Mouse (Mus musculus): ENCODE data around the gene Ugt1a7c. TPM values are rescaled to one million over a fixed set of nuclear protein-coding genes. Genes with fewer than 3 reads are reported as not detected.
"Not testable (repeated sequence)": the region's sequence is repeated elsewhere in the genome, so short reads cannot be mapped to it uniquely, and the experiment has no call there.

The Ugt1a7c gene
- polyA plus RNA-seq, 1 experiment from 2014 or later: 0.79 TPM

DNA sequence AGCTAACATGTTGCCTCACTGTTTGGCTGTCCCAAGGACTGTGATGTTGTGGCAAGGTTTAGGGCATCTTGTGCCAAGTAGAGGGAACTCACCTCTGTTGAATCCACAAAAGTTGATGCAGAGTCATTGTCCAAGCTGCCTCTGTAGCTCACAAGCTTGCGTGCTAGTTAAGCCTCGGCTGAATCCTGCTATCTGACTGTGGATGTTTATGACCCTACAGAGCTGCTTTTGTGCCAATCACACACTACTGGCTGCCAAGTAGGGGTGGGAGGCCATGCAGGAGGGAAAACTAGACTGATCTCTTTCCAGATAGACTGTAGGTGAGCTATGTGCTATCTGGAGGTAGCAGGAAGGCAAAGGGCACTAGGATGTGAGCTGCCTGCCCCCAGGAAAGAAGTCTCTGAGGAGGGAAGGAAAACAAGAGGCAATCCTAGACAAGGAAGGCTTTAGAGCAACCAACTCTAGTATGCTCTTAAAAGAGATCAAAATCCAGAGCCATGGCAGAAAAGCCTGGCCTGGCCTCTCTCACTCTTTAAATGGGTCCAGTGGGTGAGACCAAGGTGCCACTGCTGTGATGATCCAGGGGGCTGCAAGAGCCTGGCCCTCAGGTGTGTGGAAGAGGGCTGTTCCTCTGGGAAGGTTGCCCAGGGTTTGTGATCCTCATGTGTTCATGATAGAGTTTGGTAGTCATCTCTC, 119.1 kb downstream of the Ugt1a7c start:
- 76% methylated on average over 2 of the region's 2 CpGs for WGBS

DNA sequence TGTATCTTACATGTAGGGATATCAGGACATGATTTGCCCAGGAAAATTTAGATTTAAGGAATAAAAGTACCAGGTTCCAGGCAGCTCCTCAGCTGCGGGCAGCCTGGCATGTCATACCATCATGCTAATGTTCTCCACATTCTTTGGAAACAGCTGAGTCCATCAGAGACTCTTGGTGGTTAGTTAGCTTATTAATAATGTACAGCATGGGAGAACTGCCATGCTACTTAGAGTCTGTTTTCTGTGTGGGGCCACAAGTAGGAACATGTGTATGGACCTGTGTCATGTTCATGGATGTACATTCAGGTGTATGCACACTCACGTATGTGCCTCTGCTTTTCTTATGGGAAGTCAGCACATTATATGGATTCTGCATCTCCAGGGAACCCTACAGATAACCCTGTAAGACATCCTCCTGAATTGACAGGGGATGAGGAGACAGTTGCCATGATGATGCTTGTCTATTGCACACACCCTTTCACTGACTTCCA, 119.6 kb downstream of the Ugt1a7c start:
- peak; percentile 79 for DNase-seq (ENCODE audit: low spot score)
- Histone ChIP-seq H3K4me1 (no peaks in the 10 kb centered on the region), H3K9me3 (peaks cover 61% of the 10 kb centered on the region), H3K36me3 (no peaks in the 10 kb centered on the region), H3K4me3 (no peak overlapping the region), H3K27ac (no peak overlapping the region), H3K27me3 (ENCODE audit: insufficient read depth, poor library complexity, severe bottlenecking) (no peaks in the 10 kb centered on the region)
- WGBS: 72% methylated on average over 2 of the region's 2 CpGs

More for the DNA sequence above, 119.1 kb downstream of the Ugt1a7c start:
- DNase-seq (ENCODE audit: low spot score): peak; percentile 86
- Histone ChIP-seq H3K27ac (no peak overlapping the region), H3K4me1 (no peaks in the 10 kb centered on the region), H3K4me3 (no peak overlapping the region), H3K36me3 (no peaks in the 10 kb centered on the region), H3K9me3 (peaks cover 61% of the 10 kb centered on the region), H3K27me3 (ENCODE audit: insufficient read depth, poor library complexity, severe bottlenecking) (no peaks in the 10 kb centered on the region)

DNA sequence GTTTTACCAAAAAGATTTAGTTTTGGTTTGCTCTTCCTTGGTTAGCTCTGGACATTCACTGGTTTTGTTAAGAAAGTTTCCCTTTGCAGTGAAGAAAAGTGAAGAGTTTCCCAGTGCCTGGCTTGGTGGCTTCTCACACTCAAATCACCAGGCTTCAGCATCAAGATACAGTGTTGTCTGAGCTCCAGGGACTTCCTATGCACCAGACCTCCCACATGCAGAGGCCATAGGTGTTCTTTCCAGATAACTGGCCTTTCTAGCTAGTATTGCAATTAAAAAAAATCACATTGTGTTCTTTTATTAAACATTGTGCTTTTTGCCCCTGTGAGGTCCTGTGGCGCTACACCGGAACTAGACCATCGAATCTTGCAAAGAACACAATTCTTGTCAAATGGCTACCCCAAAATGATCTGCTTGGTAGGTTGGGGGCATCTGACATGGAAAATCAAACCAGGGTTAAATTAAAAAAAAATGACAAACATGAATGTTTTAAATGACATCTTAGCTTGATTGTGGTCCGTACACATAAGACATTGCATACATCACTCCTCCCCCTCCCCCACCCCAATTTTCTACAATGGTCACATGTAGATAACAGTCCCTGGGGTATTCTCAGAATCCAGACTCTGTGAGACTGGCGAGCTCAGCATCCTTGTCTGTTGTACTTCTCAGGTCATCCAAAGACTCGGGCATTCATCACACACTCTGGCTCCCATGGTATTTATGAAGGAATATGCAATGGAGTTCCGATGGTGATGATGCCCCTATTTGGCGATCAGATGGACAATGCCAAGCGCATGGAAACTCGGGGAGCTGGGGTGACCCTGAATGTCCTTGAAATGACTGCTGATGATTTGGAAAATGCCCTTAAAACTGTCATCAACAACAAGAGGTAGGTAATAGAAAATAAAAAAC, 120.9 kb downstream of the Ugt1a7c start:
- Histone ChIP-seq H3K27me3 (ENCODE audit: insufficient read depth, poor library complexity, severe bottlenecking) (no peaks in the 10 kb centered on the region), H3K4me1 (no peaks in the 10 kb centered on the region), H3K27ac (no peak overlapping the region), H3K4me3 (no peak overlapping the region), H3K9me3 (peaks cover 61% of the 10 kb centered on the region), H3K36me3 (no peaks in the 10 kb centered on the region)
- 65% methylated on average over 10 of the region's 10 CpGs for WGBS
- peak; percentile 91 for DNase-seq (ENCODE audit: low spot score)

DNA sequence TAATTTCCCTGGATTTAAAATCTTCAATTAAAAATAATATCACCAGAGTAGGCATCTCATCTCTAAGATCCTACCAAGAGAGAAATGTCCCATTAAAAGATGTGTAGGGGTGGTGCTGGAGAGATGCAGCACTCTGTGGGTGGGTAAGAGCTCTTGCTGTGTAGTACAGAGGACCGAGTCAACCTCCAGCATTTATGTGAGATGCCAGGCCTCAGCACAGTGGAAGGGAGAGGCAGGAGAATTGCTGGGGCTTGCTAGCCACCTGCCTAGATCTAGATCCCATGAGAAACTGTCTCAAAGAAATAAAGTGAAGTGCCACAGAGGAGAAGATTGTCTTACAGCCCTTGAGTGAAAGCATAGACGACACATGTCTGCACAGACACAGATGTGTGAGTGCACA, 121.7 kb downstream of the Ugt1a7c start:
- DNase-seq (ENCODE audit: low spot score): peak; percentile 80
- WGBS: 59% methylated on average over 2 of the region's 2 CpGs
- no peak overlapping the region for H3K4me3 ChIP-seq
- H3K4me1 ChIP-seq: no peaks in the 10 kb centered on the region
- no peaks in the 10 kb centered on the region for H3K27me3 ChIP-seq (ENCODE audit: insufficient read depth, poor library complexity, severe bottlenecking)
- no peak overlapping the region for H3K27ac ChIP-seq
- peaks cover 58% of the 10 kb centered on the region for H3K9me3 ChIP-seq
- H3K36me3 ChIP-seq: no peaks in the 10 kb centered on the region

DNA sequence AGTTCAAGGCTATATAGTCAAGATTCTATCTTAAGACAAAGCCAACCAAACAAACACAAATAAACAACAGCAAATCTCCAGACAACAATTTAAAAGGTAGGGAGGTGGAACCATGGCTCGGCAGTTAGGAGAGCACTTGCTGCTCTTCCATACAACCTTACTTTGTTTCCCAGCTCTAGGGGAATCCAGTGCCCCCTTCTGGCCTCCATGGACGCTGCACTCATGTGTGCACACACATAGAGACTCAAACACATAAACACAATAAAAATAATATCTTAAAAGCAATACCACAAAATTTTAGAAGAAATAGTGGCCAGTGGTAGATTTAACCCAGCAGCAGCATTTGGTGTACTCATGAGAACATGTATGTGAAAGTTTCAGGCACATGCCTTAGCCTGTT, 122.3 kb downstream of the Ugt1a7c start:
- DNase-seq (ENCODE audit: low spot score): no peak
- peaks cover 52% of the 10 kb centered on the region for H3K9me3 ChIP-seq
- H3K4me1 ChIP-seq: no peaks in the 10 kb centered on the region
- no peaks in the 10 kb centered on the region for H3K27me3 ChIP-seq (ENCODE audit: insufficient read depth, poor library complexity, severe bottlenecking)
- WGBS: 57% methylated on average over 2 of the region's 2 CpGs
- H3K4me3 ChIP-seq: no peak overlapping the region
- no peaks in the 10 kb centered on the region for H3K36me3 ChIP-seq
- no peak overlapping the region for H3K27ac ChIP-seq

DNA sequence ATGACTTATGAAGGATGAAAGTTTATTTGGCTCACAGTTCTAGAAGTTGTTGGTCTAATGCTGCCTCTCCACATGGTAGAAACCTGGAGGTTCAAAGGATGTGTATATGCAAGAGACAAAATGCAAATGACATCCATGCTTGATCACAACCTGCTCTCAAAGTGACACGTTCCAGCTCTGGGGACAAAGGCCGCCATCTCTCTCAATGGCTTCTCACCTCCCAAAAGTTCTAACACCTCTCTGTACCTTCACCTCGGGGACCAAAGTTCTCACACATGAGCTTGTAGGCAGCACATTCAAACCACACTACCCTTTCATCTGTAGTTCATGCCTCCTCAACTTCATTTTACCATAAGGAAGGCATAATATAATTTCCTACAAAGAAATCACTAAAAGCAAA, 122.7 kb downstream of the Ugt1a7c start:
- Histone ChIP-seq H3K9me3 (peaks cover 48% of the 10 kb centered on the region), H3K27me3 (ENCODE audit: insufficient read depth, poor library complexity, severe bottlenecking) (no peaks in the 10 kb centered on the region), H3K4me1 (no peaks in the 10 kb centered on the region), H3K4me3 (no peak overlapping the region), H3K27ac (no peak overlapping the region), H3K36me3 (no peaks in the 10 kb centered on the region)
- 36% methylated on average over 3 of the region's 3 CpGs for WGBS
- DNase-seq (ENCODE audit: low spot score): no peak

DNA sequence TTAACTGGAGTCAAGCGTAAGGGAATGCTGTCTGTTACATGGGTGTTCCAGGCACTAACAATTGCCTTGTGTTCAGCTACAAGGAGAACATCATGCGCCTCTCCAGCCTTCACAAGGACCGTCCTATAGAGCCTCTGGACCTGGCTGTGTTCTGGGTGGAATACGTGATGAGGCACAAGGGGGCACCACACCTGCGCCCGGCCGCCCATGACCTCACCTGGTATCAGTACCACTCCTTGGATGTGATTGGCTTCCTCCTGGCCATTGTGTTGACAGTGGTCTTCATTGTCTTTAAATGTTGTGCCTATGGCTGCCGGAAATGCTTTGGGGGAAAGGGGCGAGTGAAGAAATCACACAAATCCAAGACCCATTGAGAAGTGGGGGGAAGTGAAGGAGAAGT, 123.2 kb downstream of the Ugt1a7c start:
- Histone ChIP-seq H3K27ac (no peak overlapping the region), H3K4me3 (no peak overlapping the region), H3K4me1 (no peaks in the 10 kb centered on the region), H3K27me3 (ENCODE audit: insufficient read depth, poor library complexity, severe bottlenecking) (no peaks in the 10 kb centered on the region), H3K9me3 (peaks cover 43% of the 10 kb centered on the region), H3K36me3 (no peaks in the 10 kb centered on the region)
- 70% methylated on average over 9 of the region's 9 CpGs for WGBS
- peak; percentile 91 for DNase-seq (ENCODE audit: low spot score)

DNA sequence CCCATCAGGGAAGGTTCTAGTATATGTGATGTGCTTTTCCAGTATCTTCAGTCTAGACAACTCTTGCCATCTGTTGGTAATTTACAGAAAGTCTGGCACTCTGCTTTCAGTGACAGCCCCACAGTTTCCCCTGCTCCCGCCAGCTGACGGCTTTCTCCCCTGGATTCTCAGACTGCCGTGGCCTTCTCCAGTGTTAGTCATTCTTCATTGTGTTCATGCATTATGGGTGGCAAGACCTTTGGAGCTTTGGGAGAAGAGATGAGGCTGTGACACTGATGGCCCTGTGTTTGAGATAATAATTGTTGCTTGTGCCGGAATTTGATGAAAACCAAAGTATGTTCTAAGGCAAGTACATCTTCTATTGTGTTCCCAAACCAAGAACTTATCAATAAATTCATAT, 123.7 kb downstream of the Ugt1a7c start:
- peak; percentile 84 for DNase-seq (ENCODE audit: low spot score)
- H3K27me3 ChIP-seq (ENCODE audit: insufficient read depth, poor library complexity, severe bottlenecking): no peaks in the 10 kb centered on the region
- 47% methylated on average over 4 of the region's 4 CpGs for WGBS

DNA sequence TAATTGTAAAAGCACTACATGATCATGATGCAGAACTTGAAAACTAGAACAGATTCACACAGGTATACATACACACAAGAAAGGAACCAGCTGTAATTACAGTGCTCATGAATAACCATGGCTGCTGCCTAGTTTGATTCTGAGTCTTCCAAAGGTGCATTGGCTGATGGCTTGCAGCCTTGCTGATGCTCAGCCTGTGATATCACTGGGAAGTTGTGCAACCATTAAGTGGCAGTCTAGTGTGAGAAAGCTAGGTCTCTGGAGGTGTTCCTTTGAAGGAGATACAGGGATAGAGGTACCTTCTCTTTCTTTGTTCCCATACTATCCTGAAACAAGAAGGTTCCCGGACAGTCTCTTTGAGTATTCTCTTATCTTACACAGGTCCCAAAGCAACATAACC, 124.2 kb downstream of the Ugt1a7c start:
- Histone ChIP-seq H3K4me1 (no peaks in the 10 kb centered on the region), H3K9me3 (peaks cover 33% of the 10 kb centered on the region), H3K36me3 (no peaks in the 10 kb centered on the region), H3K4me3 (no peak overlapping the region), H3K27me3 (ENCODE audit: insufficient read depth, poor library complexity, severe bottlenecking) (no peaks in the 10 kb centered on the region), H3K27ac (no peak overlapping the region)
- 10% methylated on average over 1 of the region's 1 CpGs for WGBS
- no peak for DNase-seq (ENCODE audit: low spot score)

More for the DNA sequence above, 123.7 kb downstream of the Ugt1a7c start:
- Histone ChIP-seq H3K4me3 (no peak overlapping the region), H3K4me1 (no peaks in the 10 kb centered on the region), H3K27ac (no peak overlapping the region), H3K36me3 (no peaks in the 10 kb centered on the region), H3K9me3 (peaks cover 38% of the 10 kb centered on the region)

DNA sequence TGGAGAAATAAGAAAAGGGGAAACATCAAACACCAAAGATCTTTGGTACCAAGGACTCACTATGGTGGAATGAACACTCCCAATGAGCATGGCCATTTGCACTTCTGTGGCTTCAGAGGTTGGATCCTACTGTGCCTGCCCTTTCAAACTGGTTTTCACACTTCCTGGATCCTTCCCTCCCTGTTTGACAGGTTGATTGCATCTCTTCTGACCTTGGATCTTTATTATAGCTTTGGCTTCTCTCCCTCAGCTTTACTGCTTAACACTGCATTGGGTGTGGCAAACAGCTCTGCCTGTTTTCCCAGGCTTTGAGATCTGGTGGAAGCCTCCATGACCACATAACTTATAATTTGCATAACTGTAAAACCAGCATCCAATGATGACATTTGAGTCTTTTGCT, 125.5 kb downstream of the Ugt1a7c start:
- H3K36me3 ChIP-seq: no peaks in the 10 kb centered on the region
- peak; percentile 81 for DNase-seq (ENCODE audit: low spot score)
- H3K9me3 ChIP-seq: peaks cover 23% of the 10 kb centered on the region
- no peak overlapping the region for H3K27ac ChIP-seq
- no peaks in the 10 kb centered on the region for H3K27me3 ChIP-seq (ENCODE audit: insufficient read depth, poor library complexity, severe bottlenecking)
- no peaks in the 10 kb centered on the region for H3K4me1 ChIP-seq
- H3K4me3 ChIP-seq: no peak overlapping the region

DNA sequence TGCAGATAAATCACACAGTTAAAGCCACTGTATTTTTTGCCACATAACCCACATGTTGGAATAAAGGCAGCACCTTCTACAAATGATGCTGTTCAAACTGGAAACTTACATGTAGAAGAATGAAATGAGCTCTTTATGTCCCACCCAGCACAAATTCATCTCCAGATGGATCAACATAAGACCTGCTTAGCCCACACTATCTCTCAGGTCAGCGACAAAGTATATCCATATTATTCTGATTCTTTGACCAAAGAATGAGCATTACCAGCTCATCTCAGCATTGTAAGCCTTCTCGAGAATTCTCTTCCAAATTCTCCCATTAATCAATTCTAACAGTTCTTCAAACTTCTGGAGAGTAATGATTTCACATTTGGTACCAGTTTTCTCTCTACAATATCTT, 127.4 kb downstream of the Ugt1a7c start:
- WGBS: 50% methylated on average over 2 of the region's 2 CpGs
- peak; percentile 64 for DNase-seq (ENCODE audit: low spot score)
- Histone ChIP-seq H3K4me3 (no peak overlapping the region), H3K27ac (no peak overlapping the region), H3K36me3 (no peaks in the 10 kb centered on the region), H3K4me1 (no peaks in the 10 kb centered on the region), H3K9me3 (peaks cover 25% of the 10 kb centered on the region), H3K27me3 (ENCODE audit: insufficient read depth, poor library complexity, severe bottlenecking) (no peaks in the 10 kb centered on the region)

DNA sequence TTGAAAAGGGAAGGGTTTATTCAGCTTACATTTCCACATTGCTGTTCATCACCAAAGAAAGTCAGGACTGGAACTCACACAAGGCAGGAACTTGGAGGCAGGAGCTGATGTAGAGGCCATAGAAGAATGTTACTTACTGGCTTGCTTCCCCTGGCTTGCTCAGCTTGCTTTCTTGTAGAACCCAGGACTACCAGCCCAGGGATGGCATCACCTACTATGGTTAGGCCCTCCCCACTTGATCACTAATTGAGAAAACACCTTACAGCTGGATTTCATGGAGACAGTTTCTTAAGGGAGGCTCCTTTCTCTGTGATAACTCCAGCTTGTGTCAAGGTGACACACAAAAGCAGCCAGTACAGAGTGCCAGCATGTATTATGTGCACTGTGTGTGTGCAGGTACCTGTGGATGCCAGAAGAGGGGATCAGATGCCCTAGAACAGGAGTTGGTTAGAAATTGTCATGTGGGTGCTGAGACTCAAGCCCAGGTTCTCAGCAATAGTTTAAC, 128.2 kb downstream of the Ugt1a7c start:
- not testable (repeated sequence) for H3K4me1 ChIP-seq; H3K27me3 ChIP-seq (ENCODE audit: insufficient read depth, poor library complexity, severe bottlenecking); H3K4me3 ChIP-seq; H3K36me3 ChIP-seq; H3K27ac ChIP-seq
- DNase-seq (ENCODE audit: low spot score): peak; percentile 79
- peaks cover 28% of the 10 kb centered on the region for H3K9me3 ChIP-seq

DNA sequence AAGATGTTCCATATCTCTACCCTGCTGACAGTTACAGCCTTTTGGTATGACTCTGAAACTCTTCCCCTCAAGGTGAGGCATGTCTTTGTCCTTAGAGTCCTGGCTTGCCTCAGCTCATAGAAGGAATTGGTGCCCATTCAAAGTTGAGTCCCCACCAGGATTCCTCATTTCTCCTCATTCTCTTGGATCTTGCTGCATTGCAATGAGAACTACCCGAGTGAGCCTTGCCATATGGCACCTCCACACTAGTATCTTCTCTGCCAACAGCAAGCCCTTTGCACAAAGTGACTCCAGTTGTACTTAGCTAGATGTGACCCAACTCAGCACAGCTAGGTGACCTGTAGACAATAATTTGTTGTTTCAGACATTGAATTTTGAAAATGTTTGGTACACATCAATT, 128.7 kb downstream of the Ugt1a7c start:
- H3K9me3 ChIP-seq: peaks cover 34% of the 10 kb centered on the region
- DNase-seq (ENCODE audit: low spot score): peak; percentile 86
- no peaks in the 10 kb centered on the region for H3K36me3 ChIP-seq
- H3K27me3 ChIP-seq (ENCODE audit: insufficient read depth, poor library complexity, severe bottlenecking): no peaks in the 10 kb centered on the region
- H3K4me1 ChIP-seq: no peaks in the 10 kb centered on the region
- WGBS: 44% methylated on average over 1 of the region's 1 CpGs
- H3K27ac ChIP-seq: no peak overlapping the region
- no peak overlapping the region for H3K4me3 ChIP-seq
